22 mouse cellular contexts compared by ENCODE assay signal in genomic region chr5:23658017-23658416, GRCm38 (mm10).
"Had no signal": no experiment of that assay in that cellular context is flagged by ENCODE, and none has a peak within 500 bp of the region (broad histone marks: within the 10 kb centered on the region; RNA-seq: fewer than 3 reads in every experiment).

No protein-coding gene starts in this region.

- H3K9ac ChIP-seq: limb, embryonic 12.5 days; limb, embryonic 15.5 days; liver, embryonic 14.5 days; liver, postnatal 0 days; midbrain, embryonic 13.5 days; neural tube, embryonic 13.5 days had no signal

- ATAC-seq: hindbrain, postnatal 0 days; inflammation-experienced regulatory T-cells, adult 6 months; intestine, embryonic 16.5 days; liver, postnatal 0 days; midbrain, embryonic 13.5 days; midbrain, embryonic 16.5 days had no signal

- DNase-seq: kidney, adult 2 months; kidney, postnatal 10 days; left cerebral cortex, postnatal 4 days; liver, postnatal 0 days; retina, postnatal 1 day; right cerebral cortex, postnatal 25 days; spleen, adult 18-20 months; thymus, adult 2 months; thymus, postnatal 25 days had no signal

- H3K27ac ChIP-seq: hindbrain, postnatal 0 days; limb, embryonic 12.5 days; limb, embryonic 15.5 days; liver, embryonic 14.5 days; midbrain, embryonic 10.5 days; midbrain, embryonic 13.5 days; neural tube, embryonic 13.5 days had no signal

- H3K9me3 ChIP-seq: limb, embryonic 12.5 days; limb, embryonic 15.5 days; megakaryocyte, embryonic 14.5 days; midbrain, embryonic 10.5 days; midbrain, embryonic 13.5 days; neural tube, embryonic 13.5 days had no signal

- H3K4me2 ChIP-seq: limb, embryonic 12.5 days; limb, embryonic 15.5 days; liver, embryonic 11.5 days; midbrain, embryonic 13.5 days; neural tube, embryonic 13.5 days had no signal

- H3K27me3 ChIP-seq: limb, embryonic 12.5 days; limb, embryonic 15.5 days; megakaryocyte, embryonic 14.5 days; midbrain, embryonic 13.5 days; neural tube, embryonic 13.5 days had no signal

- H3K4me3 ChIP-seq: limb, embryonic 12.5 days; limb, embryonic 15.5 days; megakaryocyte, embryonic 14.5 days; midbrain, embryonic 10.5 days; midbrain, embryonic 13.5 days; myocyte; neural tube, embryonic 13.5 days had no signal

- H3K36me3 ChIP-seq: limb, embryonic 15.5 days; midbrain, embryonic 10.5 days; midbrain, embryonic 13.5 days; neural tube, embryonic 13.5 days had no signal

- H3K4me1 ChIP-seq: limb, embryonic 12.5 days; midbrain, embryonic 13.5 days had no signal
